In genomic region chr17:45457487-45457886, GRCm38 (mm10) we compare ENCODE assay signal across 20 mouse cellular contexts. TPM values are rescaled to one million over a fixed set of nuclear protein-coding genes. Genes with fewer than 3 reads are reported as not detected.
DNase-seq lines count a peak whose midpoint lies in the region; ATAC-seq and TF ChIP-seq lines count a peak whose summit lies in the region.
"Had no signal": no experiment of that assay in that cellular context is flagged by ENCODE, and none has a peak within 500 bp of the region (broad histone marks: within the 10 kb centered on the region; RNA-seq: fewer than 3 reads in every experiment).

No protein-coding gene starts in this region.

- no peak for TF ChIP-seq RAD21 in MEL (IDR thresholded peaks at IDR 0.05; ENCODE audit: low read depth, low read length)

- H3K27me3 ChIP-seq in hindbrain, postnatal 0 days (ENCODE audit: insufficient read depth, low read length) = no peaks in the 10 kb centered on the region
- no peaks in the 10 kb centered on the region for H3K27me3 ChIP-seq in hindbrain, embryonic 16.5 days (replicated peaks; ENCODE audit: control insufficient read depth, insufficient read depth, low read length)
- H3K27me3 ChIP-seq in MEL (ENCODE audit: control insufficient read depth in 1 of 2, insufficient read depth in 2 of 2, low read length in 2 of 2) = no peaks in the 10 kb centered on the region
- no peaks in the 10 kb centered on the region for H3K27me3 ChIP-seq in midbrain, embryonic 13.5 days
- H3K27me3 ChIP-seq in midbrain, embryonic 11.5 days (ENCODE audit: control insufficient read depth, insufficient read depth, low read length) = no peaks in the 10 kb centered on the region
- H3K27me3 ChIP-seq: embryonic facial prominence, embryonic 12.5 days; forebrain, embryonic 15.5 days; lung, embryonic 15.5 days; neural tube, embryonic 13.5 days had no signal

- no peaks in the 10 kb centered on the region for H3K9me3 ChIP-seq in hindbrain, postnatal 0 days (ENCODE audit: low read length)
- no peaks in the 10 kb centered on the region for H3K9me3 ChIP-seq in hindbrain, embryonic 16.5 days (ENCODE audit: control insufficient read depth, low read length)
- no peaks in the 10 kb centered on the region for H3K9me3 ChIP-seq in MEL (replicated peaks; ENCODE audit: insufficient read depth, low read length)
- H3K9me3 ChIP-seq in midbrain, embryonic 13.5 days = no peaks in the 10 kb centered on the region
- H3K9me3 ChIP-seq in midbrain, embryonic 11.5 days (ENCODE audit: control insufficient read depth, low read length) = no peaks in the 10 kb centered on the region
- H3K9me3 ChIP-seq: embryonic facial prominence, embryonic 12.5 days; forebrain, embryonic 15.5 days; lung, embryonic 15.5 days; neural tube, embryonic 13.5 days had no signal

- no peak for ATAC-seq in hindbrain, postnatal 0 days
- ATAC-seq in hindbrain, embryonic 16.5 days = no peak
- peak; percentile 46; the same call in 1 of the 2 replicates for ATAC-seq in erythroid progenitor cell, adult 5-6 weeks (replicated peaks; ENCODE audit: low FRiP score, poor library complexity, severe bottlenecking)
- no peak for ATAC-seq in midbrain, embryonic 13.5 days
- no peak for ATAC-seq in midbrain, embryonic 11.5 days (ENCODE audit: low FRiP score)

- no peaks in the 10 kb centered on the region for H3K4me1 ChIP-seq in hindbrain, postnatal 0 days (ENCODE audit: insufficient read depth, low read length)
- peaks cover 3% of the 10 kb centered on the region for H3K4me1 ChIP-seq in hindbrain, embryonic 16.5 days (ENCODE audit: control insufficient read depth, insufficient read depth, low read depth, low read length)
- no peaks in the 10 kb centered on the region for H3K4me1 ChIP-seq in MEL (ENCODE audit: control insufficient read depth in 1 of 2, insufficient read depth in 2 of 2, low read length in 2 of 2)
- H3K4me1 ChIP-seq in midbrain, embryonic 13.5 days (replicated peaks) = peaks cover 13% of the 10 kb centered on the region
- peaks cover 10% of the 10 kb centered on the region for H3K4me1 ChIP-seq in midbrain, embryonic 11.5 days (ENCODE audit: control insufficient read depth, insufficient read depth, low read length)
- H3K4me1 ChIP-seq: embryonic facial prominence, embryonic 12.5 days; lung, embryonic 15.5 days had no signal

- no peak overlapping the region for H3K27ac ChIP-seq in hindbrain, postnatal 0 days
- no peak overlapping the region for H3K27ac ChIP-seq in hindbrain, embryonic 16.5 days (ENCODE audit: low read depth, low read length)
- no peak overlapping the region for H3K27ac ChIP-seq in MEL (ENCODE audit: control insufficient read depth, low read depth, low read length)
- H3K27ac ChIP-seq in midbrain, embryonic 13.5 days = no peak overlapping the region; the same call in 1 of the 2 replicates
- no peak overlapping the region for H3K27ac ChIP-seq in midbrain, embryonic 11.5 days (ENCODE audit: low read depth, low read length)
- H3K27ac ChIP-seq: embryonic facial prominence, embryonic 12.5 days; lung, embryonic 15.5 days had no signal

- WGBS in hindbrain, postnatal 0 days = 97% methylated on average over 5 of the region's 5 CpGs
- 89% methylated on average over 5 of the region's 5 CpGs for WGBS in hindbrain, embryonic 16.5 days
- WGBS in midbrain, embryonic 13.5 days = 91% methylated on average over 5 of the region's 5 CpGs
- 91% methylated on average over 5 of the region's 5 CpGs for WGBS in midbrain, embryonic 11.5 days

- TF ChIP-seq CTCF in hindbrain, postnatal 0 days (IDR thresholded peaks at IDR 0.05; ENCODE audit: low read depth) = peak; percentile 20; the same call in 1 of the 2 replicates
- peak; percentile 15 to 27 (median 16); a peak in 3 of 6 replicates for TF ChIP-seq CTCF in MEL (IDR thresholded peaks at IDR 0.05 in 2 of 3, conservative IDR thresholded peaks at IDR 0.05 in 1 of 3; ENCODE audit: control insufficient read depth in 1 of 3, insufficient read depth in 1 of 3, low read depth in 2 of 3, low read length in 3 of 3, poor library complexity in 1 of 3, severe bottlenecking in 1 of 3)

- no peak for DNase-seq in hindbrain, postnatal 0 days (ENCODE audit: low spot score)
- DNase-seq in A20 (ENCODE audit: low read depth, low spot score) (peak; percentile 37), MEL (ENCODE audit: low read depth, low spot score) (peak; percentile 52)
- no peak for DNase-seq in gastrocnemius, adult 8-10 months (ENCODE audit: low spot score in 2 of 2)
- DNase-seq in midbrain, embryonic 11.5 days (ENCODE audit: low spot score, missing footprints) = no peak
- DNase-seq: adrenal gland, postnatal 36 days; cerebellum, adult 11 months; gastrocnemius, postnatal 10 days; heart, postnatal 14 days; kidney, postnatal 10 days; right cerebral cortex, postnatal 4 days had no signal

- no peak overlapping the region for H3K9ac ChIP-seq in hindbrain, postnatal 0 days (replicated peaks; ENCODE audit: low read length)
- H3K9ac ChIP-seq in hindbrain, embryonic 16.5 days (ENCODE audit: low read depth, low read length) = no peak overlapping the region
- no peak overlapping the region for H3K9ac ChIP-seq in MEL (ENCODE audit: control insufficient read depth, low read depth, low read length, poor library complexity, severe bottlenecking)
- no peak overlapping the region for H3K9ac ChIP-seq in midbrain, embryonic 13.5 days (replicated peaks)
- no peak overlapping the region for H3K9ac ChIP-seq in midbrain, embryonic 11.5 days (ENCODE audit: low read length)
- H3K9ac ChIP-seq: embryonic facial prominence, embryonic 12.5 days; forebrain, embryonic 15.5 days; lung, embryonic 15.5 days had no signal

- no peaks in the 10 kb centered on the region for H3K79me2 ChIP-seq in MEL (ENCODE audit: control insufficient read depth, insufficient read depth, low read length, poor library complexity)

- no peaks in the 10 kb centered on the region for H3K36me3 ChIP-seq in hindbrain, postnatal 0 days (ENCODE audit: insufficient read depth, low read length)
- H3K36me3 ChIP-seq in hindbrain, embryonic 16.5 days (ENCODE audit: control insufficient read depth, insufficient read depth, low read length) = no peaks in the 10 kb centered on the region
- H3K36me3 ChIP-seq in MEL (ENCODE audit: control insufficient read depth in 1 of 2, insufficient read depth in 2 of 2, low read length in 2 of 2) = no peaks in the 10 kb centered on the region; a peak in 1 of 4 replicates
- no peaks in the 10 kb centered on the region for H3K36me3 ChIP-seq in midbrain, embryonic 13.5 days
- no peaks in the 10 kb centered on the region for H3K36me3 ChIP-seq in midbrain, embryonic 11.5 days (ENCODE audit: control insufficient read depth, insufficient read depth, low read length)
- H3K36me3 ChIP-seq: embryonic facial prominence, embryonic 12.5 days; forebrain, embryonic 15.5 days; lung, embryonic 15.5 days; neural tube, embryonic 13.5 days had no signal

- no peak overlapping the region for H3K4me3 ChIP-seq in hindbrain, postnatal 0 days (ENCODE audit: low read length)
- no peak overlapping the region for H3K4me3 ChIP-seq in hindbrain, embryonic 16.5 days (ENCODE audit: low read length)
- no peak overlapping the region for H3K4me3 ChIP-seq in MEL (ENCODE audit: control insufficient read depth in 1 of 2, insufficient read depth in 1 of 2, low read depth in 2 of 2, low read length in 2 of 2)
- no peak overlapping the region for H3K4me3 ChIP-seq in midbrain, embryonic 13.5 days (replicated peaks)
- no peak overlapping the region for H3K4me3 ChIP-seq in midbrain, embryonic 11.5 days (ENCODE audit: low read depth, low read length)
- H3K4me3 ChIP-seq: embryonic facial prominence, embryonic 12.5 days; forebrain, embryonic 15.5 days; lung, embryonic 15.5 days; neural tube, embryonic 13.5 days had no signal

- no peak for TF ChIP-seq POLR2A in MEL (IDR thresholded peaks at IDR 0.05; ENCODE audit: control insufficient read depth in 1 of 2, insufficient read depth in 1 of 2, low read depth in 1 of 2, low read length in 2 of 2, poor library complexity in 1 of 2)

- no peak overlapping the region for H3K4me2 ChIP-seq in hindbrain, postnatal 0 days (ENCODE audit: low read depth, low read length)
- no peak overlapping the region for H3K4me2 ChIP-seq in hindbrain, embryonic 16.5 days (ENCODE audit: low read length)
- H3K4me2 ChIP-seq in midbrain, embryonic 13.5 days (replicated peaks) = no peak overlapping the region
- H3K4me2 ChIP-seq in midbrain, embryonic 11.5 days = no peak overlapping the region
- H3K4me2 ChIP-seq: embryonic facial prominence, embryonic 12.5 days; lung, embryonic 15.5 days had no signal

- no peak for TF ChIP-seq EP300 in MEL (IDR thresholded peaks at IDR 0.05; ENCODE audit: low read depth in 1 of 2, low read length in 2 of 2)

RNA-seq across cellular contexts. Expression of gene Spats1, which starts 17.7 kb away (rescaled TPM):
- 0.29 and 4.2 TPM in 2 replicates for total RNA-seq in hindbrain, postnatal 0 days (2014; rRNA removed)
- 2.9 and 3.5 TPM in 2 replicates for polyA plus RNA-seq in hindbrain, postnatal 0 days (2015; fragmentation: Nextera tagmentation; extraction: Ambion mirVana)
- polyA plus RNA-seq in hindbrain, embryonic 16.5 days (2015; fragmentation: Nextera tagmentation; extraction: Ambion mirVana) = 2.4 and 3.5 TPM in 2 replicates
- 1.4 and 1.5 TPM in 2 replicates for total RNA-seq in MEL (2012; rRNA removed)
- polyA plus RNA-seq in MEL (2012; ENCODE audit: insufficient read depth in 1 of 2, insufficient read length in 2 of 2, low read depth in 1 of 2, low replicate concordance in 2 of 2, missing spikeins in 1 of 2) = 100 to 1,000 TPM in 1 of 2 experiments, 1 to 10 TPM in 1; 2.5 to 149 TPM
- total RNA-seq in erythroid progenitor cell, adult 5-6 weeks (2015; ENCODE audit: low replicate concordance) = not detected in 2 replicates
- total RNA-seq in erythroid progenitor cell, adult 5-6 weeks (2017; ENCODE audit: low replicate concordance) = not detected in 2 replicates
- polyA plus RNA-seq in midbrain, embryonic 13.5 days (2015; fragmentation: Nextera tagmentation; extraction: Ambion mirVana) = 1.4 TPM in 2 replicates
- not detected for total RNA-seq in gastrocnemius, adult 8-10 months (2022)
- 0.40 and 0.46 TPM in 2 replicates for polyA plus RNA-seq in midbrain, embryonic 11.5 days (2014; fragmentation: Nextera tagmentation; extraction: Ambion mirVana)
- total RNA-seq: adrenal gland, postnatal 36 days; megakaryocyte progenitor cell, adult 5-6 weeks; monocyte, adult 5-6 weeks had no signal

RNA-seq across cellular contexts. Expression of gene Cdc5l, which starts 23.9 kb away (rescaled TPM):
- 21.5 and 38.1 TPM in 2 replicates for total RNA-seq in hindbrain, postnatal 0 days (2014; rRNA removed)
- 54.2 and 57.7 TPM in 2 replicates for polyA plus RNA-seq in hindbrain, postnatal 0 days (2015; fragmentation: Nextera tagmentation; extraction: Ambion mirVana)
- polyA plus RNA-seq in hindbrain, embryonic 16.5 days (2015; fragmentation: Nextera tagmentation; extraction: Ambion mirVana) = 54.7 and 57.0 TPM in 2 replicates
- 63.4 and 69.9 TPM in 2 replicates for total RNA-seq in MEL (2012; rRNA removed)
- polyA plus RNA-seq in MEL (2012; ENCODE audit: insufficient read depth in 1 of 2, insufficient read length in 2 of 2, low read depth in 1 of 2, low replicate concordance in 2 of 2, missing spikeins in 1 of 2) = 10 to 100 TPM in 1 of 2 experiments, not detected in 1; 89.0 TPM
- 62.7 and 113 TPM in 2 replicates for total RNA-seq in erythroid progenitor cell, adult 5-6 weeks (2015; ENCODE audit: low replicate concordance)
- 52.3 and 102 TPM in 2 replicates for total RNA-seq in erythroid progenitor cell, adult 5-6 weeks (2017; ENCODE audit: low replicate concordance)
- 70.8 and 74.8 TPM in 2 replicates for polyA plus RNA-seq in midbrain, embryonic 13.5 days (2015; fragmentation: Nextera tagmentation; extraction: Ambion mirVana)
- total RNA-seq in gastrocnemius, adult 8-10 months (2022) = 10 to 100 TPM; 31.4 to 38.9 (median 37.5) TPM
- 87.9 and 91.6 TPM in 2 replicates for polyA plus RNA-seq in midbrain, embryonic 11.5 days (2014; fragmentation: Nextera tagmentation; extraction: Ambion mirVana)

RNA-seq across cellular contexts. Expression of gene Aars2, which starts 49.2 kb away (rescaled TPM):
- 28.5 and 34.5 TPM in 2 replicates for total RNA-seq in hindbrain, postnatal 0 days (2014; rRNA removed)
- 14.2 and 15.7 TPM in 2 replicates for polyA plus RNA-seq in hindbrain, postnatal 0 days (2015; fragmentation: Nextera tagmentation; extraction: Ambion mirVana)
- 20.6 and 21.7 TPM in 2 replicates for polyA plus RNA-seq in hindbrain, embryonic 16.5 days (2015; fragmentation: Nextera tagmentation; extraction: Ambion mirVana)
- total RNA-seq in MEL (2012; rRNA removed) = 13.6 and 14.4 TPM in 2 replicates
- polyA plus RNA-seq in MEL (2012; ENCODE audit: insufficient read depth in 1 of 2, insufficient read length in 2 of 2, low read depth in 1 of 2, low replicate concordance in 2 of 2, missing spikeins in 1 of 2) = 10 to 100 TPM; 25.6 to 63.5 TPM
- total RNA-seq in erythroid progenitor cell, adult 5-6 weeks (2015; ENCODE audit: low replicate concordance) = 0.42 and 1.1 TPM in 2 replicates
- total RNA-seq in erythroid progenitor cell, adult 5-6 weeks (2017; ENCODE audit: low replicate concordance) = 0.76 and 0.77 TPM in 2 replicates
- polyA plus RNA-seq in midbrain, embryonic 13.5 days (2015; fragmentation: Nextera tagmentation; extraction: Ambion mirVana) = 17.6 and 19.4 TPM in 2 replicates
- 10 to 100 TPM; 13.6 to 15.4 (median 14.2) TPM for total RNA-seq in gastrocnemius, adult 8-10 months (2022)
- 13.5 and 18.1 TPM in 2 replicates for polyA plus RNA-seq in midbrain, embryonic 11.5 days (2014; fragmentation: Nextera tagmentation; extraction: Ambion mirVana)

Comparison
In these comparisons a context has a peak if more than half of its experiments do, and no peak if none do; other contexts are left out.
1. DNase-seq: peak in A20 (single experiment) and MEL (single experiment); none in hindbrain, postnatal 0 days (single experiment), gastrocnemius, adult 8-10 months (0 of 2) and midbrain, embryonic 11.5 days (single experiment).